Mouse (Mus musculus) thymus, postnatal 36 days (tissue): ENCODE measurements around the gene Qrfpr.

Source experiments
- DNase-seq, 2 experiments: peaks; one replicate each; pipeline ENCODE4 v3.0.0; 2022; ENCODE audit warnings: mixed read lengths in 2 of 2

Qrfpr gene

DNA sequence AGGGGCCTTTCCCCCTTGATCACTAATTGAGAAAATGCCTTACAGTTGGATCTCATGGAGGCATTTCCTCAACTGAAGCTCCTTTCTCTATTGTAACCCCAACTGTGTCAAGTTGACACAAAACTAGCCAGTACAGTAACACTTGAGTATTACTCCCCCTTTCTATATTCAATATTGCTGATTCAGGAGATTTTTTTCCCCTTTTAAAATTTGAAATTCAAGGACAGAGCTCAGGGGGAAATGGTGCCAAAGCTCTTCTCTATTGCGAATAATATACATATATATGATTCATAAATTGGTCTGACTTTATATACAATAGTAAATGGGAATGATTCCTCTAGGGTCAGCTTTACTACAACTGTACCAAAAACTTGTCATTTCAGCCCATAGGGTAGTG is 71.6 kb downstream of the Qrfpr start:
- no peak for DNase-seq

DNA sequence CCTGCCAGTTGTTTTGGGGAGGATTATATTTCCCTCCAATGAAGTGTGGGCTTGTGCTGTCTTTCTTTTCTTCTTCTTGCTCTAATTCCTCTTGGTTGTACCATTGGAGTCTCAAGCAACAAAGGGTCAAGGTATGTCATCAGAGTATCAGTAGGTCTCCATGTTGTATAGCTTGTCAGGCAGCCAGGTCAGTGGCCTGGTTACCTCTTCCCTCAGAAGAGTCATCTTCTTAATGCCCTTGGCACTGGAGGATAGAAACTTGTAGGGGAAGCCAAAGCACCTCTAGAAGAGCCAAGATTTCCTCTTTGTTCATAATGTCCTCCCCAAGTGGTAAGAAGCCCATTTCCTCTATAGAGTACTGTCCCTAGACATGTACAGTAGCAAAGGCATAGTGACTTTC is 83.1 kb downstream of the Qrfpr start:
- DNase-seq: no peak

DNA sequence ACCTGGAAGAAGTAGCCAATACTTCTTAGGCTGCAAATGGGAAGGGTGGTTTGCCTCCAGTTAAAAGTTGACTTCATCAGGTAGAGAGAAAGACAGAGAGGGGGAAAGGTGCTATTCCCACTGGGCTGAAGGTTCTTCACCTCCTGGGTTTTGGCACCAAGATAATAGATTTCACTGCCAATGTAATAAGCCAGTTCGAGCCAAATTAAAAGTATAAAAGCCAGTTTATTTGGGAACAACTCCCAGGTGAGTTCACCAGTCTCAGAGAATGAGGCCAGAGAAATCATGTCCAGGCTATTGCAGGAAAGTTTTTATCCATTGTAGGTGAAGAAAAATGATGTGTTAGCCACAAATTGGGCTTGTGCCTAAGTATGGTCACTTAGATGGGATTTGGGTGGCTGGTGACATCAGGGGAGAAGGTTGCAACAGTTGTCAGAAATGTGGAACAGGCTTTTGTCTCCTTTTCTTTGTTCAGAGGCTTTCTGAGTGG is 83.9 kb downstream of the Qrfpr start:
- DNase-seq: no peak

DNA sequence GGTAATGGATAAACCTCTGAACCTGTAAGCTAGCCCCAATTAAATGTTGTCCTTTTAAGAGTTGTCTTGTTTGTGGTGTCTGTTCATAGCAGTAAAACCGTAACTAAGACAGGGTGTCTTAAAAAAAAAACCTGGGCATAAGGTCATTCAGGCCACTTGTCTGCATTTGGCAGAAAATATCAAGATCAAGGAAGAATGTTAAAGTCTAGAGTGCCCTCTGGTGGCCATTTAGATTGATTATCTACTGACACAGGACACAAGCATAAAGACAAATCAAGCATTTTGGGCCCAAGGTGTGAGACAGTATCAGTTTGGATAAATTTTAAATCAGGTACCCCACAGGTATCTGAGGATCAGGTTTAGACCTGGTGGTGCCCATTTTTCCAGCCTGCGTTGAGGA is 84.6 kb downstream of the Qrfpr start:
- DNase-seq: no peak

DNA sequence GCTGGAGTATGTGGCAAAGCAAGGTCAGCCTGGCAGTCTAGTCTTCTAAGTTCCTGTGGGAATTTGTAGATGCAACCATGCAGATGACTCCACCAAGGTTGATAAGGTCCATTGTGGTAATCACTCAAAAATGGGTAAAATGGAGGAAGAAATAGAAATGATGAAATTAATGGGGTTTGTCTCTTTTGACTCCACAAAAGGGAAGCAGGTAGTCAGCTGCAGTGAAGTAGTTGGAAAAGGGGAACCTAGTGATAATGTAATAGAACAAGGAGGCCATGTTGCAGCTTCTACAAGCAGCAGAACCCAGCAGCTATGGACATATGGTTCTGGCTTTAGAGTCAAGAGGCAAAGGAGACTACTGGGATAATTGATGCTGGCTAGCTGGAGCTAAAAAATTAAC is 86.0 kb downstream of the Qrfpr start:
- DNase-seq: no peak
